Comparison of ENCODE assay signal across 29 mouse cellular contexts in genomic region chr9:37609558-37609957, GRCm38 (mm10). TPM values are rescaled to one million over a fixed set of nuclear protein-coding genes. Genes with fewer than 3 reads are reported as not detected.
"Had no signal": no experiment of that assay in that cellular context is flagged by ENCODE, and none has a peak within 500 bp of the region (broad histone marks: within the 10 kb centered on the region; RNA-seq: fewer than 3 reads in every experiment).

No protein-coding gene starts in this region.

- H3K4me3 ChIP-seq: lung, embryonic 15.5 days; megakaryocyte, embryonic 14.5 days; midbrain, embryonic 13.5 days; midbrain, embryonic 15.5 days; neural tube, embryonic 12.5 days had no signal

- H3K27me3 ChIP-seq: lung, embryonic 15.5 days; megakaryocyte, embryonic 14.5 days; midbrain, embryonic 15.5 days; neural tube, embryonic 12.5 days had no signal

- ATAC-seq: liver, postnatal 0 days; lung, postnatal 0 days; midbrain, embryonic 13.5 days; midbrain, embryonic 15.5 days had no signal

- H3K4me2 ChIP-seq: lung, embryonic 15.5 days; midbrain, embryonic 11.5 days; midbrain, embryonic 13.5 days; midbrain, embryonic 15.5 days; neural tube, embryonic 12.5 days had no signal

- H3K9ac ChIP-seq: liver, postnatal 0 days; lung, embryonic 15.5 days; midbrain, embryonic 13.5 days; midbrain, embryonic 15.5 days; neural tube, embryonic 12.5 days had no signal

- H3K9me3 ChIP-seq: lung, embryonic 15.5 days; megakaryocyte, embryonic 14.5 days; midbrain, embryonic 13.5 days; midbrain, embryonic 15.5 days; neural tube, embryonic 12.5 days had no signal

- H3K27ac ChIP-seq: lung, embryonic 15.5 days; macrophage; midbrain, embryonic 13.5 days; midbrain, embryonic 15.5 days; neural tube, embryonic 12.5 days had no signal

- H3K36me3 ChIP-seq: lung, embryonic 15.5 days; midbrain, embryonic 13.5 days; midbrain, embryonic 15.5 days; neural tube, embryonic 12.5 days had no signal

- DNase-seq: liver, postnatal 0 days; lung, adult 2 months; lung, postnatal 14 days; lung, postnatal 36 days; retina, postnatal 1 day; right cerebral cortex, adult 18-20 months; right cerebral cortex, postnatal 25 days; right cerebral cortex, postnatal 4 days; spleen, adult 18-20 months; thymus, adult 18-20 months; thymus, postnatal 14 days; thymus, postnatal 36 days had no signal

RNA-seq across cellular contexts. Expression of gene Spa17, which starts 4.0 kb away (rescaled TPM):
- total RNA-seq: monocyte, adult 5-6 weeks had no signal

RNA-seq across cellular contexts. Expression of gene Panx3, which starts 59.5 kb away (rescaled TPM):
- total RNA-seq: megakaryocyte progenitor cell, adult 5-6 weeks; midbrain, postnatal 0 days; monocyte, adult 5-6 weeks; neutrophil, adult 5-6 weeks had no signal
- polyA plus RNA-seq: liver, postnatal 0 days; lung, adult 2 months; macrophage; midbrain, embryonic 13.5 days; midbrain, embryonic 15.5 days; neural tube, embryonic 12.5 days; neural tube, embryonic 14.5 days; small intestine, adult 2 months; stomach, embryonic 14.5 days; stomach, embryonic 16.5 days; thymus, postnatal 0 days had no signal
